Mouse (Mus musculus) embryonic fibroblast, embryonic 13.5 days (primary cell): ENCODE data around the gene Mat1a.

ENCODE experiments used
- CTCF ChIP-seq: IDR thresholded peaks from 2 replicates; pipeline ENCODE4 v1.5.1; 2011; ENCODE audit warnings: mild to moderate bottlenecking, control low read depth, low read length, moderate library complexity, borderline replicate concordance; ENCODE audit not compliant: insufficient read depth
- POLR2A ChIP-seq: IDR thresholded peaks from 2 replicates; pipeline ENCODE4 v1.6.1; 2011; ENCODE audit warnings: low read depth, mild to moderate bottlenecking, control low read depth, low read length, moderate library complexity

DNA sequence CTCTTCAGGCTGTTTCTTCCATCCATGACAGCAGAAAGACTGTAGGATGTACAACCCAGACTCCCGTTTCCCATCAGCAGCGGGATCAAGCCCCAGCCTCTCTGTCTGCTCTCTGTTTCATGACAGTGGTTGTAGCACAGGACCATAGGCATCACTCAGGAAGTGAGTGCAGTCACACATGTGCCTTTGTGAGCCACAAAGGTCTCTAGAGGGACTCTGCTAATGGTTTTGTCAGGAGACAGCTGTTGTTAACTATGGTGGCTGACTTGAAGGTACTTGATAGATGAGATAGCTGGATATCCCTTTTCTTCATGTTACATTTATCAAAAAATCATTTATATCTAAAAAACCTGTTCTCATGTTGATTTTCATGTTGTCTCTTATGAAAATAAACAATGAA is 22.4 kb upstream of the Mat1a start:
- TF ChIP-seq POLR2A, result no peak
- TF ChIP-seq CTCF, result no peak
